Mouse (Mus musculus): ENCODE data around the gene Cby3. TPM values are rescaled to one million over a fixed set of nuclear protein-coding genes. Genes with fewer than 3 reads are reported as not detected.

Gene Cby3
- polyA plus RNA-seq, 1 experiment = not detected

- Histone ChIP-seq H3K27ac (ENCODE audit: insufficient read depth, low read length) (no peak overlapping the region), H3K4me3 (ENCODE audit: insufficient read depth, low read length) (no peak overlapping the region), H3K4me1 (ENCODE audit: control insufficient read depth, insufficient read depth, low read length) (peaks cover 4% of the 10 kb centered on the region; the same call in 1 of the 2 replicates)
- no peak for TF ChIP-seq CTCF (IDR thresholded peaks at IDR 0.05; ENCODE audit: borderline replicate concordance, insufficient read depth, low read length)
- no peak for TF ChIP-seq POLR2A (IDR thresholded peaks at IDR 0.05; ENCODE audit: low read depth, low read length)
These were observed 19.4 kb downstream of the Cby3 start for GRCm38 (mm10) chr11:50373621-50374020.

- no peak for TF ChIP-seq POLR2A (IDR thresholded peaks at IDR 0.05; ENCODE audit: low read depth, low read length)
- TF ChIP-seq CTCF (IDR thresholded peaks at IDR 0.05; ENCODE audit: borderline replicate concordance, insufficient read depth, low read length) = no peak
- Histone ChIP-seq H3K4me1 (ENCODE audit: control insufficient read depth, insufficient read depth, low read length) (peaks cover 4% of the 10 kb centered on the region; the same call in 1 of the 2 replicates), H3K27ac (ENCODE audit: insufficient read depth, low read length) (no peak overlapping the region), H3K4me3 (ENCODE audit: insufficient read depth, low read length) (no peak overlapping the region)
These were observed 20.2 kb downstream of the Cby3 start for GRCm38 (mm10) chr11:50374286-50375015.

- H3K4me3 ChIP-seq (ENCODE audit: insufficient read depth, low read length) = no peak overlapping the region
- H3K27ac ChIP-seq (ENCODE audit: insufficient read depth, low read length) = no peak overlapping the region
- 0 out of 2 replicates have a peak, but pooled peaks cover 4% of the 10 kb centered on the region for H3K4me1 ChIP-seq (ENCODE audit: control insufficient read depth, insufficient read depth, low read length)
- TF ChIP-seq POLR2A (IDR thresholded peaks at IDR 0.05; ENCODE audit: low read depth, low read length) (no peak), CTCF (IDR thresholded peaks at IDR 0.05; ENCODE audit: borderline replicate concordance, insufficient read depth, low read length) (no peak)
These were observed 21.2 kb downstream of the Cby3 start for GRCm38 (mm10) chr11:50375421-50375820.

- peak overlapping the region; percentile 94; the same call in 1 of the 2 replicates for H3K27ac ChIP-seq (ENCODE audit: insufficient read depth, low read length)
- 0 out of 2 replicates have a peak, but pooled peaks cover 4% of the 10 kb centered on the region for H3K4me1 ChIP-seq (ENCODE audit: control insufficient read depth, insufficient read depth, low read length)
- TF ChIP-seq POLR2A (IDR thresholded peaks at IDR 0.05; ENCODE audit: low read depth, low read length) = no peak
- TF ChIP-seq CTCF (IDR thresholded peaks at IDR 0.05; ENCODE audit: borderline replicate concordance, insufficient read depth, low read length) = no peak
- H3K4me3 ChIP-seq (ENCODE audit: insufficient read depth, low read length) = peak overlapping the region; percentile 67
These were observed 22.0 kb downstream of the Cby3 start for GRCm38 (mm10) chr11:50376156-50376790.

- Histone ChIP-seq H3K4me3 (ENCODE audit: insufficient read depth, low read length) (peak within 1 kb of the TSS; percentile 89), H3K27ac (ENCODE audit: insufficient read depth, low read length) (peak within 1 kb of the TSS; percentile 99), H3K4me1 (ENCODE audit: control insufficient read depth, insufficient read depth, low read length) (0 out of 2 replicates have a peak, but pooled peaks cover 4% of the 10 kb centered on the region)
- peak; percentile 99 for TF ChIP-seq POLR2A (IDR thresholded peaks at IDR 0.05; ENCODE audit: low read depth, low read length)
- no peak for TF ChIP-seq CTCF (IDR thresholded peaks at IDR 0.05; ENCODE audit: borderline replicate concordance, insufficient read depth, low read length)
These were observed 22.9 kb downstream of the Cby3 start, which contains the start of gene Hnrnph1 for GRCm38 (mm10) chr11:50376911-50377891. Hnrnph1 (plus strand) TSS chr11:50376990.

GRCm38 (mm10) chr11:50377892-50378684 lies 23.8 kb downstream of the Cby3 start:
- H3K4me3 ChIP-seq (ENCODE audit: insufficient read depth, low read length) = peak overlapping the region; percentile 89
- TF ChIP-seq POLR2A (IDR thresholded peaks at IDR 0.05; ENCODE audit: low read depth, low read length) = peak; percentile 47; the same call in 1 of the 2 replicates
- no peak for TF ChIP-seq CTCF (IDR thresholded peaks at IDR 0.05; ENCODE audit: borderline replicate concordance, insufficient read depth, low read length)
- 0 out of 2 replicates have a peak, but pooled peaks cover 4% of the 10 kb centered on the region for H3K4me1 ChIP-seq (ENCODE audit: control insufficient read depth, insufficient read depth, low read length)
- peak overlapping the region; percentile 99 for H3K27ac ChIP-seq (ENCODE audit: insufficient read depth, low read length)

- TF ChIP-seq POLR2A (IDR thresholded peaks at IDR 0.05; ENCODE audit: low read depth, low read length) = no peak
- no peak for TF ChIP-seq CTCF (IDR thresholded peaks at IDR 0.05; ENCODE audit: borderline replicate concordance, insufficient read depth, low read length)
- 0 out of 2 replicates have a peak, but pooled peaks cover 4% of the 10 kb centered on the region for H3K4me1 ChIP-seq (ENCODE audit: control insufficient read depth, insufficient read depth, low read length)
- peak overlapping the region; percentile 89 for H3K4me3 ChIP-seq (ENCODE audit: insufficient read depth, low read length)
- H3K27ac ChIP-seq (ENCODE audit: insufficient read depth, low read length) = no peak overlapping the region
These were observed 24.9 kb downstream of the Cby3 start for GRCm38 (mm10) chr11:50379023-50379752.

GRCm38 (mm10) chr11:50381311-50381710 lies 27.0 kb downstream of the Cby3 start:
- Histone ChIP-seq H3K27ac (ENCODE audit: insufficient read depth, low read length) (no peak overlapping the region), H3K4me3 (ENCODE audit: insufficient read depth, low read length) (peak overlapping the region; percentile 53), H3K4me1 (ENCODE audit: control insufficient read depth, insufficient read depth, low read length) (0 out of 2 replicates have a peak, but pooled peaks cover under 1% of the 10 kb centered on the region)
- TF ChIP-seq POLR2A (IDR thresholded peaks at IDR 0.05; ENCODE audit: low read depth, low read length) (no peak), CTCF (IDR thresholded peaks at IDR 0.05; ENCODE audit: borderline replicate concordance, insufficient read depth, low read length) (no peak)
